Mouse (Mus musculus) kidney, adult 10 weeks (tissue): ENCODE data around the gene Trib2. TPM values are rescaled to one million over a fixed set of nuclear protein-coding genes. Genes with fewer than 3 reads are reported as not detected.

Source experiments
- polyA plus RNA-seq: library from polyadenylated mRNA; stranded (reverse); fragments of 350-450 nt; fragmentation: Illumina TruSeq; extraction: RNeasy Lipid Tissue Mini Kit (QIAGEN cat#74804); gene quantifications from one replicate; pipeline ENCODE4 v1.2.3, GENCODE M21; 2014; ENCODE audit warnings: low read depth, low replicate concordance

Gene Trib2
- polyA plus RNA-seq: 34.9 TPM

GRCm38 (mm10) chr12:15816740-15817178 is at the start of gene Trib2:
Gene Trib2 (minus strand): TSS chr12:15816922.

